Mouse (Mus musculus) bone marrow macrophage, adult 2 months (primary cell): ENCODE measurements around the gene Zfp128. TPM values are rescaled to one million over a fixed set of nuclear protein-coding genes. Genes with fewer than 3 reads are reported as not detected.
A peak's percentile ranks its signal among the peaks of the same experiment; 100 is the strongest.
"Not testable (repeated sequence)": the region's sequence is repeated elsewhere in the genome, so short reads cannot be mapped to it uniquely, and the experiment has no call there.

Source experiments
- H3K27ac ChIP-seq: 2 replicates; pipeline ENCODE4 v1.5.1; 2012; ENCODE audit warnings: low read depth, low read length; ENCODE audit not compliant: insufficient read depth
- H3K4me1 ChIP-seq: 2 replicates; pipeline ENCODE4 v1.6.1; 2012; ENCODE audit warnings: low read length; ENCODE audit not compliant: control insufficient read depth, insufficient read depth
- H3K4me3 ChIP-seq: 2 replicates; pipeline ENCODE4 v1.5.1; 2012; ENCODE audit warnings: mild to moderate bottlenecking, low read length, moderate library complexity; ENCODE audit not compliant: insufficient read depth
- CTCF ChIP-seq: IDR thresholded peaks from 2 replicates; pipeline ENCODE4 v1.5.1; 2012; ENCODE audit warnings: low read depth, mild to moderate bottlenecking, low read length, moderate library complexity
- POLR2A ChIP-seq: IDR thresholded peaks from 2 replicates; pipeline ENCODE4 v1.6.1; 2012; ENCODE audit warnings: mild to moderate bottlenecking, low read depth, low read length, borderline replicate concordance
- polyA plus RNA-seq: library from polyadenylated mRNA; stranded (reverse); fragments of >200 nt; gene quantifications from 2 replicates; pipeline ENCODE4 v1.2.4, GENCODE M21; 2012; ENCODE audit not compliant: missing spikeins, insufficient read depth, insufficient read length

Zfp128 gene
- polyA plus RNA-seq, 1 experiment, result 2.8 TPM

GRCm38 (mm10) chr7:12921318-12921704 is 40.3 kb downstream of the Zfp128 start:
- H3K27ac ChIP-seq, result peak overlapping the region; percentile 95
- H3K4me3 ChIP-seq, result peak overlapping the region; percentile 74
- H3K4me1 ChIP-seq, result peaks cover 3% of the 10 kb centered on the region; the same call in 1 of the 2 replicates
- no peak for TF ChIP-seq POLR2A
- no peak for TF ChIP-seq CTCF

- peak within 1 kb of the TSS; percentile 95 for H3K27ac ChIP-seq
- TF ChIP-seq CTCF, result 0 out of 2 replicates have a peak, but pooled peaks have one; percentile 14
- peak; percentile 72 for TF ChIP-seq POLR2A
- H3K4me3 ChIP-seq, result peak within 1 kb of the TSS; percentile 95
- peaks cover 3% of the 10 kb centered on the region; the same call in 1 of the 2 replicates for H3K4me1 ChIP-seq
Observed at GRCm38 (mm10) chr7:12921705-12922465, 40.9 kb downstream of the Zfp128 start, which contains the start of gene Rps5. Gene Rps5 (plus strand): TSS chr7:12922290.

- TF ChIP-seq CTCF (no peak), POLR2A (no peak)
- peaks cover 3% of the 10 kb centered on the region; the same call in 1 of the 2 replicates for H3K4me1 ChIP-seq
- peak overlapping the region; percentile 95 for H3K4me3 ChIP-seq
- H3K27ac ChIP-seq, result peak overlapping the region; percentile 62
Observed at GRCm38 (mm10) chr7:12922729-12923128, 41.8 kb downstream of the Zfp128 start.

- H3K4me3 ChIP-seq, result no peak overlapping the region
- no peaks in the 10 kb centered on the region for H3K4me1 ChIP-seq
- TF ChIP-seq CTCF (no peak), POLR2A (no peak)
- no peak overlapping the region for H3K27ac ChIP-seq
Observed at GRCm38 (mm10) chr7:12926316-12926715, 45.3 kb downstream of the Zfp128 start.

GRCm38 (mm10) chr7:12927191-12927680 is 46.3 kb downstream of the Zfp128 start, which contains the start of gene Rnf225:
Gene Rnf225 (plus strand): TSS chr7:12927416.
- Histone ChIP-seq H3K4me3 (no peak within 1 kb of the TSS), H3K27ac (no peak within 1 kb of the TSS), H3K4me1 (no peaks in the 10 kb centered on the region)
- no peak for TF ChIP-seq POLR2A
- no peak for TF ChIP-seq CTCF

- no peak for TF ChIP-seq CTCF
- TF ChIP-seq POLR2A, result no peak
- Histone ChIP-seq H3K27ac (no peak overlapping the region), H3K4me3 (no peak overlapping the region), H3K4me1 (no peaks in the 10 kb centered on the region)
Observed at GRCm38 (mm10) chr7:12927693-12928589, 47.0 kb downstream of the Zfp128 start.

- no peak overlapping the region for H3K4me3 ChIP-seq
- no peak overlapping the region for H3K27ac ChIP-seq
- TF ChIP-seq POLR2A (no peak), CTCF (no peak)
- no peaks in the 10 kb centered on the region for H3K4me1 ChIP-seq
Observed at GRCm38 (mm10) chr7:12933615-12934140, 52.7 kb downstream of the Zfp128 start.

- no peak for TF ChIP-seq CTCF
- no peak for TF ChIP-seq POLR2A
- Histone ChIP-seq H3K27ac (no peak overlapping the region), H3K4me3 (no peak overlapping the region), H3K4me1 (no peaks in the 10 kb centered on the region)
Observed at GRCm38 (mm10) chr7:12934808-12935207, 53.8 kb downstream of the Zfp128 start.

GRCm38 (mm10) chr7:12937254-12937803 is 56.4 kb downstream of the Zfp128 start:
- not testable (repeated sequence) for H3K27ac ChIP-seq, H3K4me3 ChIP-seq, H3K4me1 ChIP-seq

- TF ChIP-seq POLR2A (no peak), CTCF (no peak)
- Histone ChIP-seq H3K4me3 (no peak overlapping the region), H3K27ac (no peak overlapping the region), H3K4me1 (no peaks in the 10 kb centered on the region)
Observed at GRCm38 (mm10) chr7:12940599-12940998, 59.6 kb downstream of the Zfp128 start.

Other genes starting within 250 kb of the Zfp128 start
- gene Vmn2r54, start 240.9 kb upstream of the Zfp128 start, polyA plus RNA-seq, result not detected in 2 replicates
- gene Vmn2r55, start 196.2 kb upstream of the Zfp128 start, polyA plus RNA-seq, result not detected in 2 replicates
- not detected in 2 replicates for gene Vmn2r56, start 146.2 kb upstream of the Zfp128 start, polyA plus RNA-seq
- gene Zscan18, start 77.5 kb upstream of the Zfp128 start, polyA plus RNA-seq, result 0.32 and 0.44 TPM in 2 replicates
- 9.8 and 10.1 TPM in 2 replicates for gene Zfp329, start 62.3 kb upstream of the Zfp128 start, polyA plus RNA-seq
- gene Zfp110, start 46.4 kb upstream of the Zfp128 start, polyA plus RNA-seq, result 19.9 and 20.4 TPM in 2 replicates
- 6.5 and 6.7 TPM in 2 replicates for gene Zscan22, start 16.6 kb downstream of the Zfp128 start, polyA plus RNA-seq
- gene Rps5, start 41.1 kb downstream of the Zfp128 start, polyA plus RNA-seq, result 1,220 and 1,261 TPM in 2 replicates
- gene Rnf225, start 46.2 kb downstream of the Zfp128 start, polyA plus RNA-seq, result 0.24 TPM in 1 of 2 replicates, not detected in the other
- 3.8 and 3.9 TPM in 2 replicates for gene Zfp324, start 84.7 kb downstream of the Zfp128 start, polyA plus RNA-seq
- gene Zfp446, start 96.7 kb downstream of the Zfp128 start, polyA plus RNA-seq, result 2.6 and 3.6 TPM in 2 replicates
- not detected in 2 replicates for gene Slc27a5, start 117.0 kb downstream of the Zfp128 start, polyA plus RNA-seq
- gene Trim28, start 117.9 kb downstream of the Zfp128 start, polyA plus RNA-seq, result 165 and 177 TPM in 2 replicates
- 15.6 and 17.3 TPM in 2 replicates for gene Zbtb45, start 128.9 kb downstream of the Zfp128 start, polyA plus RNA-seq
- 161 and 167 TPM in 2 replicates for gene Chmp2a, start 153.6 kb downstream of the Zfp128 start, polyA plus RNA-seq
- 171 and 193 TPM in 2 replicates for gene Ube2m, start 157.1 kb downstream of the Zfp128 start, polyA plus RNA-seq
- gene Mzf1, start 173.6 kb downstream of the Zfp128 start, polyA plus RNA-seq, result 1.2 and 1.5 TPM in 2 replicates
- not detected in 2 replicates for gene Vmn1r85, start 214.0 kb downstream of the Zfp128 start, polyA plus RNA-seq
- 0.57 TPM in 1 of 2 replicates, not detected in the other for gene Vmn1r86, start 238.7 kb downstream of the Zfp128 start, polyA plus RNA-seq